Comparison of ENCODE assay signal across 17 mouse cellular contexts in the genomic region with DNA sequence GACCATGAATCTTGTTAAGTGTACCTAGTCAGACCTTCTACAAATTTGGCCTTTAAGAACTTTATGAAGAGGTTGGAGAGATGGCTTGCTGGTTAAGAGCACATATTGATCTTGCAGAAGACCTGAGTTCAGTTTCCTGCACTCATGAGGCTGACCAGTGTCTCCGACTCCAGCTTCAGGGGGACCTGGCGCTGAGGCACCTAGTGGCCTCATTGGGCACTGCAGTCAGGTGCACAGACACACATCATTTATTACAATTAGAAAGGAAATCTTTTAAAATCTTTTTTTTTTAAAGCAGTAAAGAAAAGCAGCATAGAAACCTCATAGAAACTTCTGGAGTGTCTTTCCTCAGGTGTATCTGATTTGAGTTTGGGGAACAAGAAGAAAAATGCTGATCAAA.
A peak's percentile ranks its signal among the peaks of the same experiment; 100 is the strongest.
DNase-seq lines count a peak whose midpoint lies in the region; TF ChIP-seq lines count a peak whose summit lies in the region.
"Had no signal": no experiment of that assay in that cellular context is flagged by ENCODE, and none has a peak within 500 bp of the region (broad histone marks: within the 10 kb centered on the region; RNA-seq: fewer than 3 reads in every experiment).

No protein-coding gene starts in this region.

- intact Hi-C loops in gastrocnemius, adult 2 months (cut with DNase I), result no loop called here

- H3K36me3 ChIP-seq in liver, adult 2 months (ENCODE audit: control insufficient read depth, insufficient read depth, low read length), result no peaks in the 10 kb centered on the region
- H3K36me3 ChIP-seq in testis, adult 2 months (ENCODE audit: control insufficient read depth, insufficient read depth, low read length), result no peaks in the 10 kb centered on the region
- H3K36me3 ChIP-seq: embryonic facial prominence, embryonic 10.5 days; G1E; heart, embryonic 15.5 days; limb, embryonic 15.5 days had no signal

- H3K79me2 ChIP-seq in liver, adult 2 months (ENCODE audit: control insufficient read depth, insufficient read depth, low read length), result no peaks in the 10 kb centered on the region

- no peak overlapping the region for H3K27ac ChIP-seq in gastrocnemius, adult 2 months
- H3K27ac ChIP-seq in liver, adult 2 months (replicated peaks; ENCODE audit: insufficient read depth, low read depth, low read length), result no peak overlapping the region
- H3K27ac ChIP-seq in testis, adult 2 months (ENCODE audit: control insufficient read depth, insufficient read depth, low read depth, low read length), result no peak overlapping the region
- H3K27ac ChIP-seq: embryonic facial prominence, embryonic 10.5 days; heart, embryonic 15.5 days; limb, embryonic 15.5 days had no signal

- H3K4me3 ChIP-seq in gastrocnemius, adult 2 months, result no peak overlapping the region
- no peak overlapping the region for H3K4me3 ChIP-seq in liver, adult 2 months (ENCODE audit: insufficient read depth, low read depth, low read length)
- no peak overlapping the region for H3K4me3 ChIP-seq in testis, adult 2 months (ENCODE audit: control insufficient read depth, low read depth, low read length)
- H3K4me3 ChIP-seq: embryonic facial prominence, embryonic 10.5 days; heart, embryonic 15.5 days; limb, embryonic 15.5 days had no signal

- WGBS in liver, adult 2 months, result 89% methylated on average over 2 of the region's 2 CpGs

- H3K9ac ChIP-seq in liver, adult 2 months (ENCODE audit: low read depth, low read length), result no peak overlapping the region
- H3K9ac ChIP-seq: heart, embryonic 15.5 days; limb, embryonic 15.5 days had no signal

- no peak for DNase-seq in gastrocnemius, adult 2 months
- no peak for DNase-seq in gastrocnemius, adult 8-10 months (ENCODE audit: low spot score in 2 of 2)
- no peak for DNase-seq in liver, adult 2 months (ENCODE audit: extremely low read depth, low read depth, low spot score)
- no peak for DNase-seq in liver
- no peak for DNase-seq in testis, postnatal 10 days (ENCODE audit: low spot score)
- DNase-seq in thymus, postnatal 36 days, result no peak
- DNase-seq: adrenal gland, postnatal 14 days; cerebellum, postnatal 10 days; heart, postnatal 36 days; kidney, adult 9 months; kidney, postnatal 36 days; left cerebral cortex, postnatal 4 days had no signal

- no peaks in the 10 kb centered on the region for H3K4me1 ChIP-seq in liver, adult 2 months (ENCODE audit: control insufficient read depth, insufficient read depth, low read length)
- H3K4me1 ChIP-seq in testis, adult 2 months (ENCODE audit: control insufficient read depth, insufficient read depth, low read length), result no peaks in the 10 kb centered on the region
- H3K4me1 ChIP-seq: heart, embryonic 15.5 days had no signal

- TF ChIP-seq CTCF in gastrocnemius, adult 2 months (IDR thresholded peaks at IDR 0.05), result peak; percentile 16; the same call in 1 of the 2 replicates
- peak; percentile 16; the same call in 1 of the 2 replicates for TF ChIP-seq CTCF in liver, adult 2 months (IDR thresholded peaks at IDR 0.05; ENCODE audit: low read depth, low read length)
- peak; percentile 33; the same call in 1 of the 2 replicates for TF ChIP-seq CTCF in testis, adult 2 months (IDR thresholded peaks at IDR 0.05; ENCODE audit: control insufficient read depth, insufficient read depth, insufficient replicate concordance, low read depth, low read length)

- no peaks in the 10 kb centered on the region for H3K27me3 ChIP-seq in liver, adult 2 months (ENCODE audit: control insufficient read depth, insufficient read depth, low read length)
- H3K27me3 ChIP-seq in testis, adult 2 months (ENCODE audit: control insufficient read depth, insufficient read depth, low read length), result no peaks in the 10 kb centered on the region
- H3K27me3 ChIP-seq: heart, embryonic 15.5 days; limb, embryonic 15.5 days had no signal

- no peak for TF ChIP-seq POLR2A in liver, adult 2 months (IDR thresholded peaks at IDR 0.05; ENCODE audit: extremely low read depth, insufficient read depth, low read length)
- TF ChIP-seq POLR2A in testis, adult 2 months (IDR thresholded peaks at IDR 0.05; ENCODE audit: control insufficient read depth, low read depth, low read length), result no peak
